Mouse (Mus musculus) heart, adult 9 months (tissue): ENCODE data around the gene Ddx50.
"Not testable (repeated sequence)": the region's sequence is repeated elsewhere in the genome, so short reads cannot be mapped to it uniquely, and the experiment has no call there.

Experiments
- DNase-seq, 2 experiments: peaks; one replicate each; pipeline ENCODE4 v3.0.0; 2022; ENCODE audit warnings: low spot score in 2 of 2

Ddx50 gene

GRCm38 (mm10) chr10:62601053-62601791, 49.8 kb downstream of the Ddx50 start:
- no peak for DNase-seq

- no peak for DNase-seq
Observed at GRCm38 (mm10) chr10:62600056-62600455, 51.0 kb downstream of the Ddx50 start.

GRCm38 (mm10) chr10:62599311-62599710, 51.7 kb downstream of the Ddx50 start:
- not testable (repeated sequence) for DNase-seq

- DNase-seq = no peak
Observed at GRCm38 (mm10) chr10:62592496-62592895, 58.5 kb downstream of the Ddx50 start.

- peak; percentile 60 to 88 for DNase-seq
Observed at GRCm38 (mm10) chr10:62590200-62590599, 60.8 kb downstream of the Ddx50 start.

GRCm38 (mm10) chr10:62588616-62589015, 62.4 kb downstream of the Ddx50 start:
- DNase-seq = no peak

GRCm38 (mm10) chr10:62583245-62583644, 67.8 kb downstream of the Ddx50 start:
- DNase-seq = no peak

- DNase-seq = no peak
Observed at GRCm38 (mm10) chr10:62582701-62583100, 68.3 kb downstream of the Ddx50 start.

- no peak for DNase-seq
Observed at GRCm38 (mm10) chr10:62582263-62582662, 68.8 kb downstream of the Ddx50 start.

GRCm38 (mm10) chr10:62579129-62579528, 71.9 kb downstream of the Ddx50 start:
- not testable (repeated sequence) for DNase-seq

GRCm38 (mm10) chr10:62578338-62579100, 72.5 kb downstream of the Ddx50 start, which contains the start of gene Kif1bp:
Gene Kif1bp, minus strand, starts transcription at chr10:62578457.
- DNase-seq = peak; percentile 98 to 99

- peak in 1 of 2 experiments; percentile 24 for DNase-seq
Observed at GRCm38 (mm10) chr10:62577673-62578337, 73.2 kb downstream of the Ddx50 start.

GRCm38 (mm10) chr10:62575001-62575400, 76.0 kb downstream of the Ddx50 start:
- DNase-seq = no peak

GRCm38 (mm10) chr10:62570126-62570871, 80.7 kb downstream of the Ddx50 start:
- no peak for DNase-seq

GRCm38 (mm10) chr10:62568861-62569260, 82.2 kb downstream of the Ddx50 start:
- DNase-seq = no peak
